Mouse (Mus musculus) liver, embryonic 16.5 days (tissue): ENCODE data around the gene Pus10. TPM values are rescaled to one million over a fixed set of nuclear protein-coding genes. Genes with fewer than 3 reads are reported as not detected.

Source experiments
- ATAC-seq: fragments of 200-750 bp; cut with Nextera tagmentation; 2 replicates; pipeline ENCODE4 v1.8.0; 2017; ENCODE audit warnings: low read depth, mild to moderate bottlenecking, moderate number of reproducible peaks, moderate library complexity
- H3K27ac ChIP-seq: fragments of 300-500 bp; sonication (generic); 2 replicates; pipeline ENCODE4 v1.5.1; 2014; ENCODE audit warnings: mild to moderate bottlenecking, low read length
- H3K27me3 ChIP-seq: fragments of 300-500 bp; sonication (generic); 2 replicates; pipeline ENCODE4 v1.6.1; 2014; ENCODE audit warnings: low read depth, low read length, mixed read lengths; ENCODE audit not compliant: control insufficient read depth, insufficient read depth
- H3K36me3 ChIP-seq: fragments of 300-500 bp; sonication (generic); 2 replicates; pipeline ENCODE4 v1.6.1; 2014; ENCODE audit warnings: mild to moderate bottlenecking; ENCODE audit not compliant: control insufficient read depth, insufficient read depth
- H3K4me1 ChIP-seq: fragments of 300-500 bp; sonication (generic); 2 replicates; pipeline ENCODE4 v1.6.1; 2014; ENCODE audit warnings: low read depth, low read length, mixed read lengths; ENCODE audit not compliant: control insufficient read depth
- H3K4me2 ChIP-seq: fragments of 300-500 bp; sonication (generic); 2 replicates; pipeline ENCODE4 v1.6.1; 2014; ENCODE audit warnings: low read depth, low read length, mixed read lengths
- H3K4me3 ChIP-seq: fragments of 300-500 bp; sonication (generic); 2 replicates; pipeline ENCODE4 v1.5.1; 2014; ENCODE audit warnings: low read depth, mild to moderate bottlenecking, low read length
- H3K9ac ChIP-seq: fragments of 300-500 bp; sonication (generic); 2 replicates; pipeline ENCODE4 v1.6.1; 2014; ENCODE audit warnings: low read depth, low read length
- H3K9me3 ChIP-seq: fragments of 300-500 bp; sonication (generic); replicated peaks from 2 replicates; pipeline ENCODE4 v1.6.1; 2016; ENCODE audit warnings: low read length; ENCODE audit not compliant: control insufficient read depth
- WGBS: fragments of 180-500 bp; shearing (Covaris S2); extraction: QIAGEN DNeasy Blood & Tissue Kit; methylation state at CpG from one replicate; pipeline ENCODE4 v1.1.7; 2014; ENCODE audit not compliant: insufficient replicate concordance; 5-methylcytosine and 5-hydroxymethylcytosine counted together
- polyA plus RNA-seq: library from polyadenylated mRNA; unstranded; fragments of >200 nt; fragmentation: Nextera tagmentation; extraction: Ambion mirVana; gene quantifications from 2 replicates; pipeline ENCODE4 v1.2.1, GENCODE M21; 2015

Pus10 gene
- polyA plus RNA-seq, 1 experiment from 2014 or later: 9.7 TPM

- 69% methylated on average over 8 of the region's 8 CpGs for WGBS
- ATAC-seq: no peak
- H3K4me2 ChIP-seq: no peak overlapping the region
Observed at GRCm38 (mm10) chr11:23778787-23779201, 113.3 kb downstream of the Pus10 start.

GRCm38 (mm10) chr11:23782038-23782437, 116.6 kb downstream of the Pus10 start:
- H3K27ac ChIP-seq: no peak overlapping the region
- H3K4me2 ChIP-seq: no peak overlapping the region
- H3K4me1 ChIP-seq: no peaks in the 10 kb centered on the region
- no peaks in the 10 kb centered on the region for H3K9me3 ChIP-seq
- H3K4me3 ChIP-seq: no peak overlapping the region
- no peak for ATAC-seq
- H3K27me3 ChIP-seq: no peaks in the 10 kb centered on the region
- WGBS: 37% methylated on average over 3 of the region's 3 CpGs
- no peaks in the 10 kb centered on the region for H3K36me3 ChIP-seq
- no peak overlapping the region for H3K9ac ChIP-seq

More at GRCm38 (mm10) chr11:23778787-23779201, 113.3 kb downstream of the Pus10 start:
- Histone ChIP-seq H3K27me3 (no peaks in the 10 kb centered on the region), H3K9ac (no peak overlapping the region), H3K4me1 (no peaks in the 10 kb centered on the region), H3K27ac (no peak overlapping the region), H3K9me3 (no peaks in the 10 kb centered on the region), H3K36me3 (no peaks in the 10 kb centered on the region), H3K4me3 (no peak overlapping the region)

Other genes with a start within 250 kb of the Pus10 start
- gene Ahsa2, start 167.6 kb upstream of the Pus10 start, polyA plus RNA-seq: 23.7 and 25.5 TPM in 2 replicates
- not detected in 2 replicates for gene 1700093K21Rik, start 144.5 kb upstream of the Pus10 start, polyA plus RNA-seq
- 8.2 and 8.8 TPM in 2 replicates for gene 0610010F05Rik, start 32.0 kb upstream of the Pus10 start, polyA plus RNA-seq
- gene Pex13, start 285 bp downstream of the Pus10 start, polyA plus RNA-seq: 10.0 and 10.5 TPM in 2 replicates
- gene Rel, start 105.3 kb downstream of the Pus10 start, polyA plus RNA-seq: 0.54 and 0.68 TPM in 2 replicates
- 4.0 and 4.4 TPM in 2 replicates for gene Papolg, start 229.6 kb downstream of the Pus10 start, polyA plus RNA-seq